Mouse (Mus musculus) midbrain, embryonic 13.5 days (tissue): ENCODE measurements at regions not wholly inside any gene's neighbourhood (a gene's known extent, or its start where the extent isn't known, plus 50 kb on each side); places are given as distances from the start of the nearest gene placed in this dataset.

Experiments
- ATAC-seq: fragments of 200-750 bp; cut with Nextera tagmentation; 2 replicates; pipeline ENCODE4 v1.8.0; 2017; ENCODE audit warnings: mild to moderate bottlenecking, moderate TSS enrichment, moderate library complexity
- H3K27ac ChIP-seq: fragments of 300-500 bp; sonication (generic); 2 replicates; pipeline ENCODE4 v1.5.1; 2015; ENCODE audit warnings: inconsistent platforms, mild to moderate bottlenecking, moderate library complexity
- H3K27me3 ChIP-seq: fragments of 300-500 bp; sonication (generic); 2 replicates; pipeline ENCODE4 v1.6.1; 2015; ENCODE audit warnings: mild to moderate bottlenecking, inconsistent platforms
- H3K36me3 ChIP-seq: fragments of 300-500 bp; sonication (generic); 2 replicates; pipeline ENCODE4 v1.6.1; 2015; ENCODE audit warnings: mild to moderate bottlenecking, inconsistent platforms
- H3K4me1 ChIP-seq: fragments of 300-500 bp; sonication (generic); replicated peaks from 2 replicates; pipeline ENCODE4 v1.6.1; 2015; ENCODE audit warnings: inconsistent platforms
- H3K4me2 ChIP-seq: fragments of 300-500 bp; sonication (generic); replicated peaks from 2 replicates; pipeline ENCODE4 v1.6.1; 2015; ENCODE audit warnings: moderate library complexity, mild to moderate bottlenecking, inconsistent platforms
- H3K4me3 ChIP-seq: fragments of 300-500 bp; sonication (generic); replicated peaks from 2 replicates; pipeline ENCODE4 v1.5.1; 2015; ENCODE audit warnings: mild to moderate bottlenecking, inconsistent platforms
- H3K9ac ChIP-seq: fragments of 300-500 bp; sonication (generic); replicated peaks from 2 replicates; pipeline ENCODE4 v1.6.1; 2015; ENCODE audit warnings: mild to moderate bottlenecking, inconsistent platforms
- H3K9me3 ChIP-seq: fragments of 300-500 bp; sonication (generic); 2 replicates; pipeline ENCODE4 v1.6.1; 2016; ENCODE audit warnings: mild to moderate bottlenecking, inconsistent platforms
- WGBS: fragments of 180-500 bp; shearing (Covaris S2); methylation state at CpG from one replicate; pipeline ENCODE4 v1.1.7; 2015; 5-methylcytosine and 5-hydroxymethylcytosine counted together

GRCm38 (mm10) chr10:119050017-119050685 lies 180.1 kb upstream of the Dyrk2 start:
- Histone ChIP-seq H3K36me3 (no peaks in the 10 kb centered on the region), H3K4me2 (no peak overlapping the region), H3K4me1 (0 out of 2 replicates have a peak, but pooled peaks cover 4% of the 10 kb centered on the region), H3K9me3 (no peaks in the 10 kb centered on the region), H3K27me3 (no peaks in the 10 kb centered on the region), H3K27ac (no peak overlapping the region), H3K9ac (no peak overlapping the region), H3K4me3 (no peak overlapping the region)
- 84% methylated on average over 18 of the region's 18 CpGs for WGBS
- ATAC-seq: no peak

GRCm38 (mm10) chr10:119048643-119049420 lies 178.8 kb upstream of the Dyrk2 start:
- WGBS: 93% methylated on average over 6 of the region's 6 CpGs
- Histone ChIP-seq H3K4me1 (0 out of 2 replicates have a peak, but pooled peaks cover 3% of the 10 kb centered on the region), H3K4me2 (no peak overlapping the region), H3K36me3 (no peaks in the 10 kb centered on the region), H3K27me3 (no peaks in the 10 kb centered on the region), H3K27ac (no peak overlapping the region), H3K9me3 (no peaks in the 10 kb centered on the region), H3K9ac (no peak overlapping the region), H3K4me3 (no peak overlapping the region)
- no peak for ATAC-seq

- H3K27ac ChIP-seq: no peak overlapping the region
- 0 out of 2 replicates have a peak, but pooled peaks cover 5% of the 10 kb centered on the region for H3K4me1 ChIP-seq
- no peak overlapping the region for H3K4me3 ChIP-seq
- H3K9ac ChIP-seq: no peak overlapping the region
- H3K27me3 ChIP-seq: no peaks in the 10 kb centered on the region
- no peaks in the 10 kb centered on the region for H3K9me3 ChIP-seq
- no peaks in the 10 kb centered on the region for H3K36me3 ChIP-seq
- H3K4me2 ChIP-seq: no peak overlapping the region
- 89% methylated on average over 13 of the region's 13 CpGs for WGBS
- ATAC-seq: no peak
Observed at GRCm38 (mm10) chr10:119045059-119045458, 175.1 kb upstream of the Dyrk2 start.

GRCm38 (mm10) chr10:119043069-119043468 lies 173.1 kb upstream of the Dyrk2 start:
- no peak for ATAC-seq
- no peak overlapping the region for H3K4me2 ChIP-seq
- no peak overlapping the region for H3K4me3 ChIP-seq
- no peaks in the 10 kb centered on the region for H3K9me3 ChIP-seq
- H3K27ac ChIP-seq: no peak overlapping the region
- no peaks in the 10 kb centered on the region for H3K36me3 ChIP-seq
- WGBS: 94% methylated on average over 7 of the region's 7 CpGs
- H3K27me3 ChIP-seq: no peaks in the 10 kb centered on the region
- H3K9ac ChIP-seq: no peak overlapping the region
- H3K4me1 ChIP-seq: 0 out of 2 replicates have a peak, but pooled peaks cover 5% of the 10 kb centered on the region

- H3K4me3 ChIP-seq: no peak overlapping the region
- H3K4me2 ChIP-seq: no peak overlapping the region
- 12% methylated on average over 4 of the region's 4 CpGs for WGBS
- no peak for ATAC-seq
- 0 out of 2 replicates have a peak, but pooled peaks cover 5% of the 10 kb centered on the region for H3K4me1 ChIP-seq
- no peak overlapping the region for H3K9ac ChIP-seq
- H3K9me3 ChIP-seq: no peaks in the 10 kb centered on the region
- no peaks in the 10 kb centered on the region for H3K36me3 ChIP-seq
- no peaks in the 10 kb centered on the region for H3K27me3 ChIP-seq
- no peak overlapping the region for H3K27ac ChIP-seq
Observed at GRCm38 (mm10) chr10:119040205-119040604, 170.2 kb upstream of the Dyrk2 start.

- Histone ChIP-seq H3K4me1 (0 out of 2 replicates have a peak, but pooled peaks cover 5% of the 10 kb centered on the region), H3K27ac (no peak overlapping the region), H3K9me3 (no peaks in the 10 kb centered on the region), H3K4me2 (no peak overlapping the region), H3K27me3 (no peaks in the 10 kb centered on the region), H3K36me3 (no peaks in the 10 kb centered on the region), H3K4me3 (no peak overlapping the region), H3K9ac (no peak overlapping the region)
- WGBS: 68% methylated on average over 3 of the region's 3 CpGs
- no peak for ATAC-seq
Observed at GRCm38 (mm10) chr10:119039732-119040131, 169.7 kb upstream of the Dyrk2 start.

GRCm38 (mm10) chr10:119038991-119039390 lies 169.0 kb upstream of the Dyrk2 start:
- H3K27ac ChIP-seq: no peak overlapping the region
- no peak overlapping the region for H3K4me3 ChIP-seq
- no peak overlapping the region for H3K4me2 ChIP-seq
- H3K36me3 ChIP-seq: no peaks in the 10 kb centered on the region
- 0 out of 2 replicates have a peak, but pooled peaks cover 5% of the 10 kb centered on the region for H3K4me1 ChIP-seq
- WGBS: 90% methylated on average over 6 of the region's 6 CpGs
- H3K27me3 ChIP-seq: no peaks in the 10 kb centered on the region
- ATAC-seq: no peak
- no peaks in the 10 kb centered on the region for H3K9me3 ChIP-seq
- no peak overlapping the region for H3K9ac ChIP-seq

GRCm38 (mm10) chr10:119037781-119038180 lies 167.8 kb upstream of the Dyrk2 start:
- ATAC-seq: no peak
- 95% methylated on average over 8 of the region's 8 CpGs for WGBS
- no peaks in the 10 kb centered on the region for H3K36me3 ChIP-seq
- H3K4me3 ChIP-seq: no peak overlapping the region
- no peak overlapping the region for H3K27ac ChIP-seq
- H3K4me1 ChIP-seq: 0 out of 2 replicates have a peak, but pooled peaks cover 5% of the 10 kb centered on the region
- H3K4me2 ChIP-seq: no peak overlapping the region
- no peaks in the 10 kb centered on the region for H3K9me3 ChIP-seq
- H3K27me3 ChIP-seq: no peaks in the 10 kb centered on the region
- H3K9ac ChIP-seq: no peak overlapping the region

- H3K4me1 ChIP-seq: 0 out of 2 replicates have a peak, but pooled peaks cover 5% of the 10 kb centered on the region
- no peak overlapping the region for H3K9ac ChIP-seq
- no peaks in the 10 kb centered on the region for H3K27me3 ChIP-seq
- no peak overlapping the region for H3K27ac ChIP-seq
- no peak for ATAC-seq
- 91% methylated on average over 5 of the region's 5 CpGs for WGBS
- H3K36me3 ChIP-seq: no peaks in the 10 kb centered on the region
- H3K4me3 ChIP-seq: no peak overlapping the region
- no peaks in the 10 kb centered on the region for H3K9me3 ChIP-seq
- no peak overlapping the region for H3K4me2 ChIP-seq
Observed at GRCm38 (mm10) chr10:119035863-119036262, 165.9 kb upstream of the Dyrk2 start.

- H3K27ac ChIP-seq: no peak overlapping the region
- no peak overlapping the region for H3K9ac ChIP-seq
- no peaks in the 10 kb centered on the region for H3K27me3 ChIP-seq
- no peaks in the 10 kb centered on the region for H3K36me3 ChIP-seq
- H3K4me3 ChIP-seq: no peak overlapping the region
- H3K9me3 ChIP-seq: no peaks in the 10 kb centered on the region
- no peak overlapping the region for H3K4me2 ChIP-seq
- WGBS: 83% methylated on average over 4 of the region's 4 CpGs
- no peaks in the 10 kb centered on the region for H3K4me1 ChIP-seq
- ATAC-seq: no peak
Observed at GRCm38 (mm10) chr10:119034396-119034795, 164.4 kb upstream of the Dyrk2 start.

- Histone ChIP-seq H3K27ac (no peak overlapping the region), H3K36me3 (no peaks in the 10 kb centered on the region), H3K4me3 (no peak overlapping the region), H3K9ac (no peak overlapping the region), H3K27me3 (no peaks in the 10 kb centered on the region), H3K4me1 (no peaks in the 10 kb centered on the region), H3K4me2 (no peak overlapping the region), H3K9me3 (no peaks in the 10 kb centered on the region)
- 89% methylated on average over 16 of the region's 16 CpGs for WGBS
- ATAC-seq: no peak
Observed at GRCm38 (mm10) chr10:119031282-119032275, 161.6 kb upstream of the Dyrk2 start.
